Mouse (Mus musculus): ENCODE measurements around the gene Nkx2-5.

The Nkx2-5 gene

GRCm38 (mm10) chr17:26844909-26845148 lies at the start of gene Nkx2-5:
Gene Nkx2-5 (minus strand): TSS chr17:26845009.
- no peak for DNase-seq (ENCODE audit: low spot score)

GRCm38 (mm10) chr17:26894342-26894741 lies 49.5 kb upstream of the Nkx2-5 start:
- DNase-seq (ENCODE audit: low spot score) = no peak

GRCm38 (mm10) chr17:26893492-26893891 lies 48.7 kb upstream of the Nkx2-5 start:
- DNase-seq (ENCODE audit: low spot score) = no peak

DNA sequence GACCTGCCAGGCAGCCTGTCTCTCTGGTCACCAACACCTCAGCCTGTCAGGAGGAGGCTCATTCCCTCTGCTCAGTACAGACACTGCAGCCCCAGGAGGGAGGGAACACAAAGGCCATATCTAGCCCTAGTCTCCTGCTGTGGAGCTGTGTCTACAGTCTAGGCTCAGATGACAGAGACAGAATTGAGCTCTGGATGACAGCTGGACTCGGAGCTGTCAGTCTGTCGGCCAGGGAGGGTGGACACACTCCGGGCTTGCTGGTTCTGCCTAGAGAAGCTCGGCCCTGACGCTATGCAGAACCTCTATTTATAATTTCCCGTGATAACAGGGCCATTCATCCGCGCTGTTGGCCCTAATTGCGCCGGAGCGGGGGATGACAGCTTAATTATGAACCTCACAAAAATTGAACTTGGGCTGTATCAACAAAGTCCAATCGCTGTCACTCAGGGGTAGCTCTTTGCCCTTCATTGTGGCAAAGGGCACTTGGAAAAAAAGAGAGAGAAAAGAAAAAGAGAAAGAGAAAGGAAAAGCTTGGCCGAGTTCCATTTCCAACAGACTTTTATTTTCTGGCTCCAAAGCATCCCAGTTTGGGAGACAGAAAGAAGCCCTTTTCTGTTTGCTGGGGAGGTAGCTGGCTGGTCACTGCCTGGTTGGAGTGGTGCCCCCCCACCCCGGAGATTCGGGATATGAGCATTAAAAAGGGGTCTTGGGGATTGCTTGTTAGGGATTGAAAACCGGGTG lies 48.0 kb upstream of the Nkx2-5 start:
- DNase-seq (ENCODE audit: low spot score) = no peak

- DNase-seq (ENCODE audit: low spot score) = no peak
Observed at GRCm38 (mm10) chr17:26887926-26888325, 43.1 kb upstream of the Nkx2-5 start.

- peak; percentile 92 for DNase-seq (ENCODE audit: low spot score)
Observed at GRCm38 (mm10) chr17:26886047-26886749, 41.4 kb upstream of the Nkx2-5 start.

DNA sequence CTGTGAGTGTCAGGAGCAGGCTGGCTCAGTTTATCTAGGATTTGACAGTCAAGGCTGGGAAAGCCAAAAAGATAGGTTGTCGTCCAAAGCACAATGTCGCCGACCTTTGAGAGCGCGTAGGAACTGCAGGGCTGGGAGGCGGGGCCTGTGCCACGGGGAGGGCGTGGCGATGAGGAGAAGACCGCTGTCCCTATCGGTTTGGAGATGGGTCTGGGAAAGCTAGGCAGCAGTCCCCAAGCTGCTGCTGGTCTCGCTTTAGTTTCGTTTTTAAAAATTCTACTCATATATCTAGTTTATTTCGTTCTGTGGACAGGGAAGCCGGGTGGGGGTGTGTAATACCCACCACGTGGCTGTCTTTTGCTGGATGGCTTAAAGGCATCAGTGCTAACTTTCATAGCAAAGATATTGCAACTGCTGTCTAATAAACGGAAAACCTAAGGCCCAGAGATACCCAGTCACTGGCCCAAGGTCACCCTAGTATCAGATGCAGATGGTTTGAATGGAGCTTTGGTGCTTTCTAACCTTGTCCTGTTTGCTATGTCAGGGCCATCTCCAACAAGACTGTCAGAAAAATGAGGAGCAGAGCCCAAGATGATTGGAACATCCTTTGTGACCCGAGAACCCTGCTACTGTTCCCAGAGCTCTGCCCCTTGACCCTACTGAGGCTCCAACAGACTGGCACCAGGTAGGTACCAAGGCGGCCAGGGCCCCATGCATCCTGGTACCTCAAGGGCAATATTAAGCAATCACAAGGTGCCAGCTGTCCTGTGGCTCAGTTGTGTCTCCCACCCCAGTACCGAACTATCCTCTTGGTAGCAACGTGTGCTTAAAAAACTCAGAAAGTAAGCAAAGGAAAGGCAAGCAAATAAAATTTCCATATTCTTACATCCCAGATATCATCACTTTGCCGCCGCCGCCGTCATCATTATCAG lies 40.5 kb upstream of the Nkx2-5 start:
- peak; percentile 92 for DNase-seq (ENCODE audit: low spot score)

DNA sequence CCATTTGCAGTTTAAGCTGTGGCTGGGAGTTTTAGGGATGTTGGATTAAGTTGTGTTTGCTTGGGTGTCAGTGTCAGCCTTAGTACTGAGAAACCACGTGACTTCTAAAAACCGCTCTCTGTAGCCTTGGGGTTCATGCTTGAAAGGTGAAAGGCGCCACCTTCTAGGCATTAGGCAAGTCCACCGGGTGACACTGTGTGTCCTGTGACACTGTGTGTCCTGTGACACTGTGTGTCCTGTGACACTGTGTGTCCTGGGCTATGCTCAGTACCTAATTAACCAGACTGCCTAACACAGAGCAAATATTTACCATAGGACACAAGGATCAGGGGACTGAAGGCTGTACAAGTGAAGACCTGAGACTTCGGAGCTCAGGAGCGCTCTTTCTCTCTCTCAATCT lies 38.8 kb upstream of the Nkx2-5 start:
- no peak for DNase-seq (ENCODE audit: low spot score)

- DNase-seq (ENCODE audit: low spot score) = no peak
Observed at GRCm38 (mm10) chr17:26882706-26883105, 37.9 kb upstream of the Nkx2-5 start.

- DNase-seq (ENCODE audit: low spot score) = no peak
Observed at GRCm38 (mm10) chr17:26879235-26879634, 34.4 kb upstream of the Nkx2-5 start.

GRCm38 (mm10) chr17:26877927-26878326 lies 33.1 kb upstream of the Nkx2-5 start:
- DNase-seq (ENCODE audit: low spot score) = no peak

- no peak for DNase-seq (ENCODE audit: low spot score)
Observed at GRCm38 (mm10) chr17:26874542-26874941, 29.7 kb upstream of the Nkx2-5 start.

DNA sequence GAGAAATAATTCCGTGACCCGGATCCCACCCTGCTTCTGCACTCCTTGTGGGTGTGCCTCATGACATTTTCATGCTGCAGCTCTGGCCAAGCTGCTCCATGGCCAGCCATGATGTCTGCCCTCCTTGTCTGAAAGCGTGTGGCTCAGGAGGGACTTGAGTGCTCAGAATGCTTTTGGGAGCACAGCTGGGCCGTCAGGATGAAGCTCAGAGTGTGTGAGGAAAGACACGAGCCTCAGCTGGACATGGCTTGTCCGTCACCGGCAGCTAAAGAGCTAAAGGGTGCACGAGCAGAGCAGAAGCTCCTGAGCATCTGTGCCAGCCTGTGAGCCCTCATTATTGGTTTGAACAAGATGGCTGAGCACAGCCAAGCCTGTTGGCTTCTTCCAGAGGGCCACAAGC lies 28.7 kb upstream of the Nkx2-5 start:
- DNase-seq (ENCODE audit: low spot score) = no peak

DNA sequence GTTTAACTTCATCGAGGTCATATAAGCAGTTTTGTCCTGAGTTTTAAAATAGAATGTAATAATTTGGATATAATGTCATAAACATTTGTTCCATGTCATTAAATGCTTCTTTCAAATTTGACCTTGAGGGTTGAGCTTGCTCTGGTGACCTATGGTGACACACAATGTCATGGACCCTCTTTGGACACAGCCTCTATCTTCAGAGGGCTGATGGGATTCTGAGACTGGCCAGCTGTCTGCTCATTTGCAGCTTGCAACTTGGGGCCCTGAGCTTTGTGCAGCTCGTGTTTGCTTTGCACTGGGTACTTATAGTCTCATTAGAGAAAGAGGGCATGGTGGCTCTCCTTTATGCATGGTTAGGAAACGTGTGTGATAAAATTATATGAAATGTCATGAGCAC lies 28.1 kb upstream of the Nkx2-5 start:
- DNase-seq (ENCODE audit: low spot score) = no peak

GRCm38 (mm10) chr17:26868756-26869155 lies 23.9 kb upstream of the Nkx2-5 start:
- no peak for DNase-seq (ENCODE audit: low spot score)

GRCm38 (mm10) chr17:26865156-26865555 lies 20.3 kb upstream of the Nkx2-5 start:
- no peak for DNase-seq (ENCODE audit: low spot score)

- no peak for DNase-seq (ENCODE audit: low spot score)
Observed at GRCm38 (mm10) chr17:26864343-26864742, 19.5 kb upstream of the Nkx2-5 start.

DNA sequence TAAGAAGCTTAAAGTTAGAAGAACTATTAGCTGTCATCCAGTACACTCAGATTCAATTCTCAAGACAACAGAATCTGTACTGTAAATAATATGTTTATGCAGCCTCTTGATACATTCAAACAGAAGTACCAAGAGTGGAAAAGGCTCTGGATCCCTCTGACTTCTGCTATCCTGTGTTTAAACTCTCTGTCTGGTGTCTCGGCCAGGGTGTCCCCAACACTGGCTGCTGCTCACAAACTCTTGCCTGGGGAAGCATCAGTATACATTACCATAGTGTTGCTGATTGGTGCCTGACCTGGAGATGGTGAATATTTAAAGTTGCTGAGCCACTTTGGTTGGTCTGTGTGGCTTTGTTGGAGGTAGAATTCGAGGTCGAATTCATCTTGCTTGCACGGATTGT lies 17.0 kb upstream of the Nkx2-5 start:
- DNase-seq (ENCODE audit: low spot score) = no peak

- no peak for DNase-seq (ENCODE audit: low spot score)
Observed at GRCm38 (mm10) chr17:26861383-26861782, 16.6 kb upstream of the Nkx2-5 start.

DNA sequence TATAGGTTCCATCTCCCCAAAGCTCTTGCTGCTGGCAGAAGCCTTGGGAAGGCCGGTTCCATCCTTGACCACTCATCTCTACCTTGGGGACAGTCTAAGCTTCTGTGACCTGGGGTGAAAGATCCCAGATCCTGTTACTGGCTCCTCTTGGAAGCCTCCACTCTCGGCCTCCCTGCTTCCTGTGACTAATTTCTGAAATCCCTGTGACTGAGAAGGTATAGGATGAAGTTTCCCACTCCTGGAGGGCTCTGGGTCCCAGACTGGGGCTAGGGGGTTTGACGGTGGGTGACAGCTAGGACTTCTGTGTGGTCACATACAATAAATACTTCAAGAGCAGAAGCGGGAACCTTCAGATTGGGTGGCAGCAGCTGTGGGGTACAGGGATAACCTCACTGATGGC lies 16.1 kb upstream of the Nkx2-5 start:
- DNase-seq (ENCODE audit: low spot score) = no peak

GRCm38 (mm10) chr17:26852262-26852661 lies 7.5 kb upstream of the Nkx2-5 start:
- no peak for DNase-seq (ENCODE audit: low spot score)

GRCm38 (mm10) chr17:26851136-26851460 lies 6.3 kb upstream of the Nkx2-5 start:
- no peak for DNase-seq (ENCODE audit: low spot score)
